Mouse (Mus musculus) hindbrain, postnatal 0 days (tissue): Measurements from ENCODE around the gene Telo2. TPM values are rescaled to one million over a fixed set of nuclear protein-coding genes. Genes with fewer than 3 reads are reported as not detected.
A peak's percentile ranks its signal among the peaks of the same experiment; 100 is the strongest.

Experiments
- ATAC-seq: fragments of 200-750 bp; cut with Nextera tagmentation; 2 replicates; pipeline ENCODE4 v1.8.0; 2017; ENCODE audit warnings: mild to moderate bottlenecking, moderate TSS enrichment, moderate library complexity
- DNase-seq: peaks from one replicate; pipeline ENCODE4 v3.0.0-alpha.2; 2015; ENCODE audit warnings: low spot score
- H3K27ac ChIP-seq: fragments of 300-500 bp; sonication (generic); 2 replicates; pipeline ENCODE4 v1.5.1; 2014; ENCODE audit warnings: mild to moderate bottlenecking
- H3K27me3 ChIP-seq: fragments of 300-500 bp; sonication (generic); 2 replicates; pipeline ENCODE4 v1.6.1; 2014; ENCODE audit warnings: low read length, mixed read lengths; ENCODE audit not compliant: insufficient read depth
- H3K36me3 ChIP-seq: fragments of 300-500 bp; sonication (generic); 2 replicates; pipeline ENCODE4 v1.6.1; 2014; ENCODE audit warnings: low read length, mixed read lengths; ENCODE audit not compliant: insufficient read depth
- H3K4me1 ChIP-seq: fragments of 300-500 bp; sonication (generic); 2 replicates; pipeline ENCODE4 v1.6.1; 2014; ENCODE audit warnings: antibody characterized with exemption, low read length, mixed read lengths; ENCODE audit not compliant: insufficient read depth
- H3K4me2 ChIP-seq: fragments of 300-500 bp; sonication (generic); 2 replicates; pipeline ENCODE4 v1.6.1; 2014; ENCODE audit warnings: low read depth, mild to moderate bottlenecking, low read length, moderate library complexity, mixed read lengths
- H3K4me3 ChIP-seq: fragments of 300-500 bp; sonication (generic); 2 replicates; pipeline ENCODE4 v1.5.1; 2014; ENCODE audit warnings: low read length
- H3K9ac ChIP-seq: fragments of 300-500 bp; sonication (generic); replicated peaks from 2 replicates; pipeline ENCODE4 v1.6.1; 2014; ENCODE audit warnings: mild to moderate bottlenecking, low read length, moderate library complexity, mixed read lengths
- H3K9me3 ChIP-seq: fragments of 300-500 bp; sonication (generic); 2 replicates; pipeline ENCODE4 v1.6.1; 2016; ENCODE audit warnings: low read length, mixed read lengths
- CTCF ChIP-seq: IDR thresholded peaks from 2 replicates; pipeline ENCODE4 v1.5.1; 2016; ENCODE audit warnings: antibody characterized with exemption, control low read depth, low read depth
- WGBS: fragments of 180-500 bp; shearing (Covaris S2); extraction: QIAGEN DNeasy Blood & Tissue Kit; methylation state at CpG from one replicate; pipeline ENCODE4 v1.1.7; 2014; 5-methylcytosine and 5-hydroxymethylcytosine counted together
- polyA plus RNA-seq: library from polyadenylated mRNA; unstranded; fragments of >200 nt; fragmentation: Nextera tagmentation; extraction: Ambion mirVana; gene quantifications from 2 replicates; pipeline ENCODE4 v1.2.1, GENCODE M21; 2015
- total RNA-seq: library from RNA; depleted of rRNA; stranded (reverse); fragments of >200 nt; gene quantifications from 2 replicates; pipeline ENCODE4 v1.2.3, GENCODE M21; 2014; rRNA removed

Telo2 gene
- total RNA-seq (46.9 and 59.3 TPM in 2 replicates), polyA plus RNA-seq (32.5 and 33.1 TPM in 2 replicates)

GRCm38 (mm10) chr17:25115664-25116432 is at the start of gene Telo2:
Gene Telo2 (minus strand): TSS chr17:25115967.
- WGBS = 6% methylated on average over 40 of the region's 40 CpGs
- TF ChIP-seq CTCF = 0 out of 2 replicates have a peak, but pooled peaks have one; percentile 4

DNA sequence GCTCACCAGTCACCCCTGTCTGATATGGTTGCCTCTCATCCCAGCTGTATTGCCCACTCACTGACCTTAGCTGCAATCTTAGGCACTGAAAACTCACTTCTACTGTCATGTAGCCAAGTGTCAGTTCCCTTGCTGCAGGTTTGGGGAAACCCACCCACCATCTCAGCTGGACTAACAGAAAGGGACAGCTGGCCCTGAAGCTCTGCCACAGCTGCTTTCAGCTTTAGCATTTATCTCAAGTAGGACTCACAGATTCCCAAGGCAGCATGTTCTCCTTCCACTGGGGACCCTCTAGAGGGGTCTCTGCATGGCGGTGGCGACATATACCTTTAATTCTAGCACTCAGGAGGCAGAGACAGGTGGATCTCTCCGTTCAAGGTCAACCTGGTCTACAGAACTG is 49.0 kb upstream of the Telo2 start:
- peaks cover 19% of the 10 kb centered on the region for H3K36me3 ChIP-seq
- no peak overlapping the region for H3K4me2 ChIP-seq
- H3K9ac ChIP-seq = no peak overlapping the region
- H3K4me1 ChIP-seq = no peaks in the 10 kb centered on the region
- no peak for ATAC-seq
- 87% methylated on average over 3 of the region's 3 CpGs for whole genome bisulfite sequencing
- no peak for DNase-seq
- TF ChIP-seq CTCF = no peak
- no peaks in the 10 kb centered on the region for H3K9me3 ChIP-seq
- H3K4me3 ChIP-seq = no peak overlapping the region
- H3K27me3 ChIP-seq = no peaks in the 10 kb centered on the region
- no peak overlapping the region for H3K27ac ChIP-seq

More at GRCm38 (mm10) chr17:25115664-25116432, at the start of gene Telo2:
- Histone ChIP-seq H3K9me3 (no peaks in the 10 kb centered on the region), H3K9ac (peak within 1 kb of the TSS; percentile 72), H3K4me1 (peaks cover 6% of the 10 kb centered on the region; the same call in 1 of the 2 replicates), H3K4me2 (peak within 1 kb of the TSS; percentile 99), H3K27ac (peak within 1 kb of the TSS; percentile 93), H3K4me3 (peak within 1 kb of the TSS; percentile 54), H3K36me3 (no peaks in the 10 kb centered on the region; the same call in 1 of the 2 replicates), H3K27me3 (no peaks in the 10 kb centered on the region)
- peak; percentile 97 for DNase-seq
- ATAC-seq = peak; percentile 95

DNA sequence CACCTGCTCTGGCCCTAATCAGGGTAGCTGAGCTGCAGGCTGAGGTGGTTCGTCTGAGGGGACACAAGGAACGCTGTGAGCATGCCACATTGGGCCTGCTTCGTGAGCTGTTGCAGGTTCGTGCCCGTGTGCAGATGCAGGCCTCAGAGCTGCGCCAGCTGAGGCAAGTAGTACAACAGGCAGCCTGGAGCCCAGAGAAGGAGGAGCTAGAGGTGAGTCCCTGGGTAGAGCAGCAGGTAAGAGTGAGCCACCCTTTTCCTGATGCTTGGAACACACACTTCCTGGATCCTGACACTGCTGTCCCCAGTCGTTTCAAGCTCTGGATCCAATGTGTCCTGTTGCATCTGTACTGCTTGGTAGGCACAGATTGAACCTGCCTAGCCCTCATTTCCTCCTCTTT is 47.6 kb upstream of the Telo2 start:
- no peaks in the 10 kb centered on the region for H3K4me1 ChIP-seq
- H3K27me3 ChIP-seq = no peaks in the 10 kb centered on the region
- no peaks in the 10 kb centered on the region for H3K9me3 ChIP-seq
- H3K36me3 ChIP-seq = peaks cover 29% of the 10 kb centered on the region
- no peak overlapping the region for H3K27ac ChIP-seq
- ATAC-seq (no peak), DNase-seq (no peak)
- no peak overlapping the region for H3K9ac ChIP-seq
- TF ChIP-seq CTCF = no peak
- WGBS = 78% methylated on average over 7 of the region's 7 CpGs
- no peak overlapping the region for H3K4me3 ChIP-seq
- H3K4me2 ChIP-seq = no peak overlapping the region

GRCm38 (mm10) chr17:25162161-25162560 is 46.4 kb upstream of the Telo2 start, which contains the start of gene Ccdc154:
Gene Ccdc154 (plus strand): TSS chr17:25162461.
- DNase-seq (no peak), ATAC-seq (no peak)
- Histone ChIP-seq H3K4me1 (no peaks in the 10 kb centered on the region), H3K9ac (no peak within 1 kb of the TSS), H3K36me3 (peaks cover 34% of the 10 kb centered on the region), H3K9me3 (no peaks in the 10 kb centered on the region), H3K4me2 (no peak within 1 kb of the TSS), H3K27me3 (no peaks in the 10 kb centered on the region), H3K4me3 (no peak within 1 kb of the TSS), H3K27ac (no peak within 1 kb of the TSS)
- no peak for TF ChIP-seq CTCF
- 93% methylated on average over 1 of the region's 1 CpGs for WGBS

GRCm38 (mm10) chr17:25139960-25140359 is 24.2 kb upstream of the Telo2 start:
- TF ChIP-seq CTCF = peak; percentile 53
- WGBS = 72% methylated on average over 4 of the region's 4 CpGs
- peak; percentile 25 for DNase-seq
- H3K4me1 ChIP-seq = no peaks in the 10 kb centered on the region
- no peaks in the 10 kb centered on the region for H3K9me3 ChIP-seq
- no peaks in the 10 kb centered on the region for H3K36me3 ChIP-seq
- H3K27me3 ChIP-seq = no peaks in the 10 kb centered on the region
- no peak for ATAC-seq
- H3K4me2 ChIP-seq = no peak overlapping the region
- no peak overlapping the region for H3K4me3 ChIP-seq
- no peak overlapping the region for H3K27ac ChIP-seq
- no peak overlapping the region for H3K9ac ChIP-seq

DNA sequence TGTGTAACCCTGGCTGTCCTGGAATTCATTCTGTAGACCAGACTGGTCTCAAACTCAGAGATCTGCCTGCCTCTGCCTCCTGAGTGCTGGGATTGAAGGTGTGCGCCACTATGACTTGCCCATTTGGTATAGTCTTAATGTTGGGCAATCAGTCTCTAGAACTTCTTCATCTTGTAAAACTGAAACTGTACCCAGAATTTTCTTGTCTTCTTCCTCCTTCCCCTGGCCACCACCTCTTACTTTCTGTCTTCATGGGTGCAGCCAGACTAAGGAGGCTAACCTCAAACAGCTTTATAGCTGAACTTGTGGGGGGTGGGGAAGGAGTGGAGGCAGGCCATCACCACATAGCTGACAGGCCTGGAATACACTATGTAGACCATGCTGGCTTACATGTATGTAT is 23.0 kb upstream of the Telo2 start:
- no peaks in the 10 kb centered on the region for H3K36me3 ChIP-seq
- H3K9ac ChIP-seq = no peak overlapping the region
- ATAC-seq = no peak
- H3K27me3 ChIP-seq = no peaks in the 10 kb centered on the region
- no peak overlapping the region for H3K4me3 ChIP-seq
- H3K4me2 ChIP-seq = no peak overlapping the region
- 96% methylated on average over 1 of the region's 1 CpGs for WGBS
- H3K9me3 ChIP-seq = no peaks in the 10 kb centered on the region
- no peak for TF ChIP-seq CTCF
- DNase-seq = no peak
- no peak overlapping the region for H3K27ac ChIP-seq
- H3K4me1 ChIP-seq = peaks cover 7% of the 10 kb centered on the region

DNA sequence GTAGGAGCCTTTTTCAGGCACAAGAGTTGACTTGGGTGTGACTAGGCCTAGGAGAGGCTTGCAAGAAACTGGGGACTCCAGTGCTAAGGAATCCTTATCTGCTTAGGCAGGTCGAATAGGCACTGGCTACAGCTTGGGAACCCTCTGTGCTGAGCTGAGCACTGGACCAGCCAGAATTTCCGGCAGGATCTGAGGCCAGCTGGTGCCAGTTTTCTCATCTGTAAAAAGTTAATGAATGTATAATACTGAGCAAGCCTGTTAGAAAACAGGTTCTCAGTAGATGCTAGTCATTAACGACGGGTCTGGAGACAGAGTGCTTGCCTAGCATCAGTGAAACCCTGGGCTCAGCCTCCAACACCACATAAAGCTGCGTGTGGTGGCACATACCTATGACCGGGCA is 19.9 kb upstream of the Telo2 start:
- H3K4me2 ChIP-seq = no peak overlapping the region
- H3K36me3 ChIP-seq = no peaks in the 10 kb centered on the region
- WGBS = 89% methylated on average over 6 of the region's 6 CpGs
- no peak overlapping the region for H3K9ac ChIP-seq
- no peaks in the 10 kb centered on the region for H3K9me3 ChIP-seq
- no peaks in the 10 kb centered on the region for H3K27me3 ChIP-seq
- H3K27ac ChIP-seq = no peak overlapping the region
- no peak for ATAC-seq
- no peak for DNase-seq
- no peak overlapping the region for H3K4me3 ChIP-seq
- H3K4me1 ChIP-seq = peaks cover 8% of the 10 kb centered on the region
- no peak for TF ChIP-seq CTCF
